Mouse (Mus musculus): Measurements from ENCODE around the gene Ano4.

- TF ChIP-seq CTCF (IDR thresholded peaks at IDR 0.05; ENCODE audit: low read depth), result peak; percentile 91
- TF ChIP-seq EP300 (optimal IDR thresholded peaks at IDR 0.05), result no peak
Observed at GRCm38 (mm10) chr10:89327004-89327511, 17.5 kb downstream of the Ano4 start.
